Mouse (Mus musculus): ENCODE results near the gene Ist1. TPM values are rescaled to one million over a fixed set of nuclear protein-coding genes. Genes with fewer than 3 reads are reported as not detected.

Gene Ist1
- total RNA-seq (2021): 10 to 100 TPM; 87.0 to 94.9 TPM
- long read RNA-seq, experiment 1, transcript Ist1-201 (10 exons, 2,304 nt): major isoform, 20 of 65 reads
- long read RNA-seq, experiment 1, transcript Ist1-204 (9 exons, 3,633 nt): minor isoform, 5 of 65 reads
- long read RNA-seq, experiment 1, partial matches to known transcripts: 29 of 65 reads
- long read RNA-seq, experiment 1, other reads (novel, unspliced or antisense): 11 of 65 reads
- long read RNA-seq, experiment 2, transcript Ist1-204 (9 exons, 3,633 nt): minor isoform, 7 of 87 reads
- long read RNA-seq, experiment 2, transcript Ist1-201 (10 exons, 2,304 nt): major isoform, 38 of 87 reads
- long read RNA-seq, experiment 2, partial matches to known transcripts: 23 of 87 reads
- long read RNA-seq, experiment 2, other reads (novel, unspliced or antisense): 19 of 87 reads

- DNase-seq (ENCODE audit: low spot score in 2 of 2): peak; percentile 97 to 98
- Histone ChIP-seq H3K4me3 (peak within 1 kb of the TSS; percentile 100), H3K27ac (peak within 1 kb of the TSS; percentile 96)
- no peak for TF ChIP-seq CTCF (conservative IDR thresholded peaks at IDR 0.05)
These were observed at the start of gene Ist1 for GRCm38 (mm10) chr8:109693146-109693900. Ist1 (minus strand) TSS chr8:109693260.

GRCm38 (mm10) chr8:109738049-109738380, 45.0 kb upstream of the Ist1 start:
- H3K4me3 ChIP-seq: peak overlapping the region; percentile 67
- peak overlapping the region; percentile 93; the same call in 1 of the 2 replicates for H3K27ac ChIP-seq
- no peak for TF ChIP-seq CTCF (conservative IDR thresholded peaks at IDR 0.05)
- no peak for DNase-seq (ENCODE audit: low spot score in 2 of 2)

GRCm38 (mm10) chr8:109737237-109738048, 44.4 kb upstream of the Ist1 start, which contains the start of gene Atxn1l:
Atxn1l (minus strand) TSS chr8:109737739.
- Histone ChIP-seq H3K4me3 (peak within 1 kb of the TSS; percentile 67), H3K27ac (peak within 1 kb of the TSS; percentile 93)
- peak; percentile 73 for TF ChIP-seq CTCF (conservative IDR thresholded peaks at IDR 0.05)
- DNase-seq (ENCODE audit: low spot score in 2 of 2): peak; percentile 65 to 87

GRCm38 (mm10) chr8:109736819-109737218, 43.8 kb upstream of the Ist1 start:
- Histone ChIP-seq H3K4me3 (peak overlapping the region; percentile 67), H3K27ac (peak overlapping the region; percentile 93)
- TF ChIP-seq CTCF (conservative IDR thresholded peaks at IDR 0.05): no peak
- no peak for DNase-seq (ENCODE audit: low spot score in 2 of 2)

GRCm38 (mm10) chr8:109734018-109734417, 41.0 kb upstream of the Ist1 start:
- no peak overlapping the region for H3K27ac ChIP-seq
- no peak for DNase-seq (ENCODE audit: low spot score in 2 of 2)
- H3K4me3 ChIP-seq: no peak overlapping the region
- TF ChIP-seq CTCF (conservative IDR thresholded peaks at IDR 0.05): no peak

- Histone ChIP-seq H3K27ac (peak overlapping the region; percentile 84), H3K4me3 (no peak overlapping the region)
- TF ChIP-seq CTCF (conservative IDR thresholded peaks at IDR 0.05): no peak
- peak in 1 of 2 experiments; percentile 71 for DNase-seq (ENCODE audit: low spot score in 2 of 2)
These were observed 38.0 kb upstream of the Ist1 start for GRCm38 (mm10) chr8:109731012-109731411.

GRCm38 (mm10) chr8:109725106-109725505, 32.0 kb upstream of the Ist1 start:
- Histone ChIP-seq H3K27ac (peak overlapping the region; percentile 28; the same call in 1 of the 2 replicates), H3K4me3 (no peak overlapping the region)
- DNase-seq (ENCODE audit: low spot score in 2 of 2): no peak
- no peak for TF ChIP-seq CTCF (conservative IDR thresholded peaks at IDR 0.05)

- H3K27ac ChIP-seq: no peak overlapping the region
- no peak for TF ChIP-seq CTCF (conservative IDR thresholded peaks at IDR 0.05)
- H3K4me3 ChIP-seq: no peak overlapping the region
- no peak for DNase-seq (ENCODE audit: low spot score in 2 of 2)
These were observed 21.9 kb upstream of the Ist1 start for GRCm38 (mm10) chr8:109714961-109715360.

GRCm38 (mm10) chr8:109712521-109712920, 19.5 kb upstream of the Ist1 start:
- Histone ChIP-seq H3K27ac (no peak overlapping the region), H3K4me3 (no peak overlapping the region)
- DNase-seq (ENCODE audit: low spot score in 2 of 2): no peak
- no peak for TF ChIP-seq CTCF (conservative IDR thresholded peaks at IDR 0.05)

- no peak for DNase-seq (ENCODE audit: low spot score in 2 of 2)
- no peak for TF ChIP-seq CTCF (conservative IDR thresholded peaks at IDR 0.05)
- Histone ChIP-seq H3K27ac (no peak overlapping the region), H3K4me3 (peak overlapping the region; percentile 13; the same call in 1 of the 2 replicates)
These were observed 14.9 kb upstream of the Ist1 start for GRCm38 (mm10) chr8:109707921-109708320.

GRCm38 (mm10) chr8:109706874-109707237, 13.8 kb upstream of the Ist1 start:
- Histone ChIP-seq H3K4me3 (peak overlapping the region; percentile 74), H3K27ac (peak overlapping the region; percentile 95; the same call in 1 of the 2 replicates)
- TF ChIP-seq CTCF (conservative IDR thresholded peaks at IDR 0.05): peak; percentile 89
- peak in 1 of 2 experiments; percentile 71 for DNase-seq (ENCODE audit: low spot score in 2 of 2)

GRCm38 (mm10) chr8:109706076-109706873, 13.2 kb upstream of the Ist1 start:
- DNase-seq (ENCODE audit: low spot score in 2 of 2): no peak
- peak overlapping the region; percentile 95 for H3K27ac ChIP-seq
- no peak for TF ChIP-seq CTCF (conservative IDR thresholded peaks at IDR 0.05)

More at GRCm38 (mm10) chr8:109706076-109706873, 13.2 kb upstream of the Ist1 start:
- H3K4me3 ChIP-seq: peak overlapping the region; percentile 74
